Mouse (Mus musculus) heart, postnatal 36 days (tissue): ENCODE results near the gene Cntnap2. TPM values are rescaled to one million over a fixed set of nuclear protein-coding genes. Genes with fewer than 3 reads are reported as not detected.

Source experiments
- DNase-seq, 2 experiments: peaks; one replicate each; pipeline ENCODE4 v3.0.0; 2021 to 2022
- intact Hi-C: fragments of 180-260 bp; cut with DNase I; formaldehyde crosslinking; loops from one replicate; pipeline ENCODE4 v1.15.1; 2025
- total RNA-seq, 2 experiments: library from RNA; stranded (reverse); gene quantifications; 2 replicates each; pipeline ENCODE4 v1.2.3; 2021

The Cntnap2 gene
- total RNA-seq, 2 experiments from 2014 or later = not detected

- no peak for DNase-seq
- intact Hi-C loops = no loop called here
Measured at GRCm38 (mm10) chr6:46563470-46563869, 1504.3 kb downstream of the Cntnap2 start.

GRCm38 (mm10) chr6:46575055-46575454, 1515.9 kb downstream of the Cntnap2 start:
- intact Hi-C loops = no loop called here
- DNase-seq = no peak

GRCm38 (mm10) chr6:46612365-46612764, 1553.2 kb downstream of the Cntnap2 start:
- DNase-seq = no peak
- intact Hi-C loops = no loop called here

- intact Hi-C loops = no loop called here
- DNase-seq = no peak
Measured at GRCm38 (mm10) chr6:46612872-46613271, 1553.7 kb downstream of the Cntnap2 start.

- intact Hi-C loops = no loop called here
- no peak for DNase-seq
Measured at GRCm38 (mm10) chr6:46669018-46669417, 1609.9 kb downstream of the Cntnap2 start.

GRCm38 (mm10) chr6:46675081-46675480, 1615.9 kb downstream of the Cntnap2 start:
- DNase-seq = no peak
- intact Hi-C loops = no loop called here

- no peak for DNase-seq
- intact Hi-C loops = no loop called here
Measured at GRCm38 (mm10) chr6:46675621-46676020, 1616.5 kb downstream of the Cntnap2 start.

GRCm38 (mm10) chr6:46696187-46696586, 1637.0 kb downstream of the Cntnap2 start:
- intact Hi-C loops = no loop called here

GRCm38 (mm10) chr6:46699343-46699742, 1640.2 kb downstream of the Cntnap2 start:
- intact Hi-C loops = no loop called here
- DNase-seq = no peak

More at GRCm38 (mm10) chr6:46696187-46696586, 1637.0 kb downstream of the Cntnap2 start:
- DNase-seq = no peak

GRCm38 (mm10) chr6:46704293-46705170, 1645.4 kb downstream of the Cntnap2 start:
- no peak for DNase-seq
- intact Hi-C loops = no loop called here

- intact Hi-C loops = no loop called here
Measured at GRCm38 (mm10) chr6:46705926-46706325, 1646.8 kb downstream of the Cntnap2 start.

GRCm38 (mm10) chr6:46716576-46716975, 1657.4 kb downstream of the Cntnap2 start:
- intact Hi-C loops = no loop called here
- no peak for DNase-seq

More at GRCm38 (mm10) chr6:46705926-46706325, 1646.8 kb downstream of the Cntnap2 start:
- no peak for DNase-seq

GRCm38 (mm10) chr6:46733794-46734193, 1674.6 kb downstream of the Cntnap2 start:
- DNase-seq = no peak
- intact Hi-C loops = no loop called here

GRCm38 (mm10) chr6:46748448-46748847, 1689.3 kb downstream of the Cntnap2 start:
- intact Hi-C loops = no loop called here
- no peak for DNase-seq

- intact Hi-C loops = no loop called here
- no peak for DNase-seq
Measured at GRCm38 (mm10) chr6:46763481-46763880, 1704.3 kb downstream of the Cntnap2 start.

- no peak for DNase-seq
- intact Hi-C loops = no loop called here
Measured at GRCm38 (mm10) chr6:46774529-46774928, 1715.4 kb downstream of the Cntnap2 start.

- DNase-seq = no peak
- intact Hi-C loops = no loop called here
Measured at GRCm38 (mm10) chr6:46802264-46803110, 1743.3 kb downstream of the Cntnap2 start.

- DNase-seq = no peak
- intact Hi-C loops = no loop called here
Measured at GRCm38 (mm10) chr6:46856635-46857034, 1797.5 kb downstream of the Cntnap2 start.

GRCm38 (mm10) chr6:46861076-46861475, 1801.9 kb downstream of the Cntnap2 start:
- intact Hi-C loops = no loop called here
- DNase-seq = no peak

GRCm38 (mm10) chr6:46866317-46866716, 1807.2 kb downstream of the Cntnap2 start:
- intact Hi-C loops = no loop called here
- no peak for DNase-seq

GRCm38 (mm10) chr6:46886230-46886629, 1827.1 kb downstream of the Cntnap2 start:
- intact Hi-C loops = no loop called here
- no peak for DNase-seq
